Mouse (Mus musculus) brain, embryonic 14.5 days (tissue): ENCODE data around the gene Dld.

Experiments
- CTCF ChIP-seq: fragments of 200-500 bp; IDR thresholded peaks from 2 replicates; pipeline ENCODE4 v1.5.1; 2012; ENCODE audit warnings: inconsistent platforms, mild to moderate bottlenecking, moderate library complexity, borderline replicate concordance; ENCODE audit not compliant: insufficient read depth, insufficient read length; ENCODE audit errors: extremely low read depth
- POLR2A ChIP-seq: fragments of 200-500 bp; IDR thresholded peaks from 2 replicates; pipeline ENCODE4 v1.6.1; 2012; ENCODE audit warnings: mild to moderate bottlenecking, inconsistent platforms, borderline replicate concordance; ENCODE audit not compliant: poor library complexity, insufficient read depth, insufficient read length, severe bottlenecking; ENCODE audit errors: extremely low read depth

GRCm38 (mm10) chr12:31290951-31291350 lies 60.3 kb downstream of the Dld start:
- TF ChIP-seq CTCF: no peak
- TF ChIP-seq POLR2A: no peak
